Mouse (Mus musculus): ENCODE data around the gene Slc29a3. TPM values are rescaled to one million over a fixed set of nuclear protein-coding genes. Genes with fewer than 3 reads are reported as not detected.
"Not testable (repeated sequence)": the region's sequence is repeated elsewhere in the genome, so short reads cannot be mapped to it uniquely, and the experiment has no call there.

The Slc29a3 gene
- total RNA-seq, 2 experiments from 2014 or later, result 2.7 to 2.8 TPM

- DNase-seq (ENCODE audit: low spot score), result no peak
These were observed 14.8 kb upstream of the Slc29a3 start for GRCm38 (mm10) chr10:60767400-60767799.

- no peak for DNase-seq (ENCODE audit: low spot score)
These were observed 9.5 kb upstream of the Slc29a3 start for GRCm38 (mm10) chr10:60762126-60762525.

- DNase-seq (ENCODE audit: low spot score), result peak; percentile 94
These were observed 7.8 kb upstream of the Slc29a3 start for GRCm38 (mm10) chr10:60760377-60760776.

GRCm38 (mm10) chr10:60756992-60757391, 4.4 kb upstream of the Slc29a3 start:
- peak; percentile 64 for DNase-seq (ENCODE audit: low spot score)

- no peak for DNase-seq (ENCODE audit: low spot score)
These were observed 3.6 kb upstream of the Slc29a3 start for GRCm38 (mm10) chr10:60756146-60756545.

- no peak for DNase-seq (ENCODE audit: low spot score)
These were observed 1.3 kb upstream of the Slc29a3 start for GRCm38 (mm10) chr10:60753941-60754340.

- DNase-seq (ENCODE audit: low spot score), result no peak
These were observed 667 bp upstream of the Slc29a3 start for GRCm38 (mm10) chr10:60753261-60753660.

- peak; percentile 34 for DNase-seq (ENCODE audit: low spot score)
These were observed 4.9 kb downstream of the Slc29a3 start for GRCm38 (mm10) chr10:60747667-60748212.

GRCm38 (mm10) chr10:60746512-60746911, 6.1 kb downstream of the Slc29a3 start:
- DNase-seq (ENCODE audit: low spot score), result no peak

GRCm38 (mm10) chr10:60744543-60745290, 7.9 kb downstream of the Slc29a3 start:
- no peak for DNase-seq (ENCODE audit: low spot score)

- DNase-seq (ENCODE audit: low spot score), result no peak
These were observed 8.9 kb downstream of the Slc29a3 start for GRCm38 (mm10) chr10:60743681-60744080.

- DNase-seq (ENCODE audit: low spot score), result no peak
These were observed 9.7 kb downstream of the Slc29a3 start for GRCm38 (mm10) chr10:60742942-60743341.

GRCm38 (mm10) chr10:60742296-60742695, 10.3 kb downstream of the Slc29a3 start:
- not testable (repeated sequence) for DNase-seq (ENCODE audit: low spot score)

GRCm38 (mm10) chr10:60741435-60741834, 11.2 kb downstream of the Slc29a3 start:
- DNase-seq (ENCODE audit: low spot score), result no peak

- no peak for DNase-seq (ENCODE audit: low spot score)
These were observed 12.8 kb downstream of the Slc29a3 start for GRCm38 (mm10) chr10:60739619-60740363.

- DNase-seq (ENCODE audit: low spot score), result no peak
These were observed 14.5 kb downstream of the Slc29a3 start for GRCm38 (mm10) chr10:60737886-60738640.

- no peak for DNase-seq (ENCODE audit: low spot score)
These were observed 15.3 kb downstream of the Slc29a3 start for GRCm38 (mm10) chr10:60737169-60737728.

- DNase-seq (ENCODE audit: low spot score), result no peak
These were observed 16.9 kb downstream of the Slc29a3 start for GRCm38 (mm10) chr10:60735737-60736136.

- no peak for DNase-seq (ENCODE audit: low spot score)
These were observed 19.1 kb downstream of the Slc29a3 start for GRCm38 (mm10) chr10:60733471-60733870.

- DNase-seq (ENCODE audit: low spot score), result peak; percentile 33
These were observed 20.2 kb downstream of the Slc29a3 start for GRCm38 (mm10) chr10:60732397-60732861.

- no peak for DNase-seq (ENCODE audit: low spot score)
These were observed 20.9 kb downstream of the Slc29a3 start for GRCm38 (mm10) chr10:60731742-60732141.
